In genomic region chr14:55822991-55823762, GRCm38 (mm10) we compare ENCODE assay signal across 8 mouse cellular contexts. TPM values are rescaled to one million over a fixed set of nuclear protein-coding genes. Genes with fewer than 3 reads are reported as not detected.
DNase-seq lines count a peak whose midpoint lies in the region; ATAC-seq lines count a peak whose summit lies in the region.

TSS of gene Nfatc4 (plus strand) at chr14:55823144.

- H3K27me3 ChIP-seq in erythroblast, embryonic 14.5 days (ENCODE audit: control insufficient read depth), result peaks cover 61% of the 10 kb centered on the region
- H3K27me3 ChIP-seq in forebrain, embryonic 16.5 days (replicated peaks; ENCODE audit: control insufficient read depth, insufficient read depth, low read length), result no peaks in the 10 kb centered on the region
- peaks cover 31% of the 10 kb centered on the region for H3K27me3 ChIP-seq in hindbrain, embryonic 10.5 days (ENCODE audit: insufficient read depth, poor library complexity, severe bottlenecking)
- H3K27me3 ChIP-seq in limb, embryonic 10.5 days (ENCODE audit: low read depth, poor library complexity, severe bottlenecking), result no peaks in the 10 kb centered on the region
- peaks cover 16% of the 10 kb centered on the region for H3K27me3 ChIP-seq in midbrain, embryonic 14.5 days (ENCODE audit: control insufficient read depth, insufficient read depth, low read length)

- H3K27ac ChIP-seq in forebrain, embryonic 16.5 days (ENCODE audit: low read length), result peak within 1 kb of the TSS; percentile 69
- H3K27ac ChIP-seq in hindbrain, embryonic 10.5 days, result peak within 1 kb of the TSS; percentile 96
- peak within 1 kb of the TSS; percentile 98 for H3K27ac ChIP-seq in limb, embryonic 10.5 days
- H3K27ac ChIP-seq in midbrain, embryonic 14.5 days (replicated peaks; ENCODE audit: low read depth, low read length), result peak within 1 kb of the TSS; percentile 77

- H3K9ac ChIP-seq in forebrain, embryonic 16.5 days (replicated peaks; ENCODE audit: low read depth, low read length), result peak within 1 kb of the TSS; percentile 61
- H3K9ac ChIP-seq in midbrain, embryonic 14.5 days (replicated peaks; ENCODE audit: low read length), result peak within 1 kb of the TSS; percentile 71

- peaks cover 11% of the 10 kb centered on the region for H3K4me1 ChIP-seq in erythroblast, embryonic 14.5 days (ENCODE audit: control insufficient read depth)
- peaks cover 31% of the 10 kb centered on the region for H3K4me1 ChIP-seq in forebrain, embryonic 16.5 days (replicated peaks; ENCODE audit: control insufficient read depth, insufficient read depth, low read length)
- H3K4me1 ChIP-seq in hindbrain, embryonic 10.5 days (replicated peaks), result peaks cover 53% of the 10 kb centered on the region
- H3K4me1 ChIP-seq in limb, embryonic 10.5 days, result peaks cover 48% of the 10 kb centered on the region
- H3K4me1 ChIP-seq in midbrain, embryonic 14.5 days (ENCODE audit: control insufficient read depth, insufficient read depth, low read length), result peaks cover 26% of the 10 kb centered on the region

- ATAC-seq in erythroblast, adult 5-6 weeks (replicated peaks; ENCODE audit: low FRiP score, poor library complexity, severe bottlenecking), result no peak
- ATAC-seq in forebrain, embryonic 16.5 days, result peak; percentile 63
- peak; percentile 82 for ATAC-seq in midbrain, embryonic 14.5 days (ENCODE audit: low FRiP score, low TSS enrichment)

- peak; percentile 87 for DNase-seq in adrenal gland, postnatal 14 days
- DNase-seq in hindbrain, embryonic 10.5 days (ENCODE audit: low spot score), result peak; percentile 95
- DNase-seq in limb, embryonic 10.5 days (ENCODE audit: low spot score), result peak; percentile 99
- peak; percentile 89 for DNase-seq in midbrain, embryonic 14.5 days
- peak; percentile 14 for DNase-seq in thymus, postnatal 25 days

- H3K4me3 ChIP-seq in erythroblast, embryonic 14.5 days (replicated peaks), result peak within 1 kb of the TSS; percentile 44
- H3K4me3 ChIP-seq in forebrain, embryonic 16.5 days (replicated peaks; ENCODE audit: low read length), result peak within 1 kb of the TSS; percentile 49
- H3K4me3 ChIP-seq in hindbrain, embryonic 10.5 days, result peak within 1 kb of the TSS; percentile 70
- peak within 1 kb of the TSS; percentile 83 for H3K4me3 ChIP-seq in limb, embryonic 10.5 days
- peak within 1 kb of the TSS; percentile 54 for H3K4me3 ChIP-seq in midbrain, embryonic 14.5 days (replicated peaks; ENCODE audit: low read depth, low read length)

- H3K9me3 ChIP-seq in erythroblast, embryonic 14.5 days (ENCODE audit: control insufficient read depth, low read length), result no peaks in the 10 kb centered on the region; the same call in 1 of the 2 replicates
- no peaks in the 10 kb centered on the region for H3K9me3 ChIP-seq in forebrain, embryonic 16.5 days (ENCODE audit: control insufficient read depth, low read length)
- no peaks in the 10 kb centered on the region for H3K9me3 ChIP-seq in hindbrain, embryonic 10.5 days
- H3K9me3 ChIP-seq in limb, embryonic 10.5 days (replicated peaks), result no peaks in the 10 kb centered on the region
- H3K9me3 ChIP-seq in midbrain, embryonic 14.5 days (ENCODE audit: control insufficient read depth, low read length), result no peaks in the 10 kb centered on the region

- no peaks in the 10 kb centered on the region for H3K36me3 ChIP-seq in erythroblast, embryonic 14.5 days (ENCODE audit: control insufficient read depth)
- H3K36me3 ChIP-seq in forebrain, embryonic 16.5 days (ENCODE audit: control insufficient read depth, insufficient read depth), result no peaks in the 10 kb centered on the region
- no peaks in the 10 kb centered on the region for H3K36me3 ChIP-seq in hindbrain, embryonic 10.5 days
- H3K36me3 ChIP-seq in limb, embryonic 10.5 days, result peaks cover 22% of the 10 kb centered on the region
- no peaks in the 10 kb centered on the region for H3K36me3 ChIP-seq in midbrain, embryonic 14.5 days (ENCODE audit: control insufficient read depth, insufficient read depth, low read length)

- peak within 1 kb of the TSS; percentile 69 for H3K4me2 ChIP-seq in forebrain, embryonic 16.5 days (ENCODE audit: low read length)
- H3K4me2 ChIP-seq in midbrain, embryonic 14.5 days (ENCODE audit: low read length), result peak within 1 kb of the TSS; percentile 74

- under 1% methylated on average over 46 of the region's 46 CpGs for WGBS in forebrain, embryonic 16.5 days
- WGBS in hindbrain, embryonic 10.5 days, result under 1% methylated on average over 43 of the region's 46 CpGs
- under 1% methylated on average over 45 of the region's 46 CpGs for WGBS in limb, embryonic 10.5 days
- WGBS in midbrain, embryonic 14.5 days, result under 1% methylated on average over 45 of the region's 46 CpGs

RNA-seq across cellular contexts. Expression of gene Nfatc4, which starts in this region (rescaled TPM):
- polyA plus RNA-seq in erythroblast, embryonic 14.5 days (2012), result not detected in 2 replicates
- total RNA-seq in erythroblast, adult 5-6 weeks (2015; ENCODE audit: low replicate concordance), result not detected in 2 replicates
- not detected in 2 replicates for total RNA-seq in erythroblast, adult 5-6 weeks (2017; ENCODE audit: low replicate concordance)
- 23.8 and 31.2 TPM in 2 replicates for total RNA-seq in adrenal gland, postnatal 14 days (2021)
- polyA plus RNA-seq in forebrain, embryonic 16.5 days (2015; fragmentation: Nextera tagmentation; extraction: Ambion mirVana), result 11.7 and 12.3 TPM in 2 replicates
- polyA plus RNA-seq in hindbrain, embryonic 10.5 days (2016; fragmentation: Nextera tagmentation; extraction: Ambion mirVana), result 34.0 and 34.6 TPM in 2 replicates
- 106 and 157 TPM in 2 replicates for polyA plus RNA-seq in limb, embryonic 10.5 days (2016; fragmentation: Nextera tagmentation; extraction: Ambion mirVana)
- polyA plus RNA-seq in midbrain, embryonic 14.5 days (2014; fragmentation: Nextera tagmentation; extraction: Ambion mirVana), result 6.2 and 8.7 TPM in 2 replicates

Comparison
In these comparisons a context has a peak if more than half of its experiments do, and no peak if none do; other contexts are left out.
1. RNA of gene Nfatc4 (total RNA-seq): 23.8 to 31.2 TPM in adrenal gland, postnatal 14 days; not detected in erythroblast, adult 5-6 weeks; every median in the first group is over 10 times any median in the second.
2. DNase-seq: peak in every context shown above with its lines; median percentile 99 in limb, embryonic 10.5 days; 95 in hindbrain, embryonic 10.5 days; 89 in midbrain, embryonic 14.5 days; 87 in adrenal gland, postnatal 14 days; 14 in thymus, postnatal 25 days.
3. Peak in every context shown above with its lines, with median percentiles within 50 percentile points of each other: H3K4me3 ChIP-seq and H3K27ac ChIP-seq.